Mouse (Mus musculus) cerebellum, postnatal 36 days (tissue): ENCODE measurements at regions not wholly inside any gene's neighbourhood (a gene's known extent, or its start where the extent isn't known, plus 50 kb on each side); places are given as distances from the start of the nearest gene placed in this dataset.

Experiments
- DNase-seq, 2 experiments: peaks; one replicate each; pipeline ENCODE4 v3.0.0; 2021 to 2022; ENCODE audit warnings: mixed read lengths in 2 of 2

- DNase-seq, result no peak
Observed at GRCm38 (mm10) chr3:48658386-48658785, 1098.7 kb downstream of the Pcdh18 start.

- DNase-seq, result no peak
Observed at GRCm38 (mm10) chr3:48655084-48655483, 1102.0 kb downstream of the Pcdh18 start.

GRCm38 (mm10) chr3:48631889-48632483 lies 1125.1 kb downstream of the Pcdh18 start:
- DNase-seq, result no peak

GRCm38 (mm10) chr3:48608933-48609332 lies 1148.2 kb downstream of the Pcdh18 start:
- no peak for DNase-seq

- peak in 1 of 2 experiments; percentile 11 for DNase-seq
Observed at GRCm38 (mm10) chr3:48604840-48605239, 1152.3 kb downstream of the Pcdh18 start.

GRCm38 (mm10) chr3:48587341-48587740 lies 1169.8 kb downstream of the Pcdh18 start:
- DNase-seq, result no peak

GRCm38 (mm10) chr3:48586145-48586544 lies 1171.0 kb downstream of the Pcdh18 start:
- DNase-seq, result no peak

- DNase-seq, result no peak
Observed at GRCm38 (mm10) chr3:48584340-48584739, 1172.8 kb downstream of the Pcdh18 start.

GRCm38 (mm10) chr3:48582521-48582920 lies 1174.6 kb downstream of the Pcdh18 start:
- no peak for DNase-seq

- DNase-seq, result no peak
Observed at GRCm38 (mm10) chr3:48579971-48580370, 1177.2 kb downstream of the Pcdh18 start.

- no peak for DNase-seq
Observed at GRCm38 (mm10) chr3:48579229-48579628, 1177.9 kb downstream of the Pcdh18 start.

GRCm38 (mm10) chr3:48546669-48547068 lies 1210.5 kb downstream of the Pcdh18 start:
- DNase-seq, result no peak

- DNase-seq, result no peak
Observed at GRCm38 (mm10) chr3:48515009-48515408, 1242.1 kb downstream of the Pcdh18 start.

- no peak for DNase-seq
Observed at GRCm38 (mm10) chr3:48503996-48504395, 1253.1 kb downstream of the Pcdh18 start.

- DNase-seq, result no peak
Observed at GRCm38 (mm10) chr3:48464679-48465078, 1292.4 kb downstream of the Pcdh18 start.

GRCm38 (mm10) chr3:48441938-48442337 lies 1315.2 kb downstream of the Pcdh18 start:
- DNase-seq, result no peak

- no peak for DNase-seq
Observed at GRCm38 (mm10) chr3:48429406-48430033, 1327.6 kb downstream of the Pcdh18 start.

- DNase-seq, result no peak
Observed at GRCm38 (mm10) chr3:48389862-48390261, 1367.3 kb downstream of the Pcdh18 start.
